ENCODE assay signal across 16 mouse cellular contexts in the genomic region with DNA sequence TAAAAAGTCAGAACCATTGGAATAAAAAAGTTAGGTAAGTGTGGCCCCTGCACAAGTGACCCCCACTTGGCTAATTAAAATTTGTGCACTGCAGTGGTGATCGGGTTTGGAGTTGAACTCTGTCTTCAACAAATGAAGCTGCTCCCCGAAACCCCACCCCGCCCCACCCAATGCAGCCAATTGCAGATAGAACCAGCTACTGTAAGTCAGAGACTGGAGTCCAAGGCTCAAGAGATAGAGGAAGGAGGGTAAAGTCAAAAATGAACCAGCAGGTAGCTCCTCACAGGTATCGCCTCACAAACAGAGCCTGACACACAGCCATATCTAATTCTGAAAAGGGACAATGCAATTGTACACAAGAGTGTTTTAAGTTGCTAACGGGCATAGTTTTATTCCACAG.
"Had no signal": no experiment of that assay in that cellular context is flagged by ENCODE, and none has a peak within 500 bp of the region (broad histone marks: within the 10 kb centered on the region; RNA-seq: fewer than 3 reads in every experiment).

No protein-coding gene starts in this region.

- H3K9me3 ChIP-seq: midbrain, embryonic 10.5 days; midbrain, embryonic 12.5 days; neural tube, embryonic 13.5 days; neural tube, embryonic 15.5 days had no signal

- H3K27me3 ChIP-seq: midbrain, embryonic 12.5 days; neural tube, embryonic 13.5 days; neural tube, embryonic 15.5 days had no signal

- H3K9ac ChIP-seq: liver, embryonic 14.5 days; lung, embryonic 14.5 days; midbrain, embryonic 12.5 days; neural tube, embryonic 13.5 days; neural tube, embryonic 15.5 days had no signal

- H3K4me3 ChIP-seq: midbrain, embryonic 10.5 days; midbrain, embryonic 12.5 days; myocyte; neural tube, embryonic 13.5 days; neural tube, embryonic 15.5 days had no signal

- ATAC-seq: midbrain, embryonic 16.5 days had no signal

- DNase-seq: lung, embryonic 14.5 days; lung, postnatal 10 days; lung, postnatal 4 days; midbrain, embryonic 14.5 days; right cerebral cortex, postnatal 14 days; spleen, adult 18-20 months; thymus, adult 18-20 months; thymus, postnatal 14 days; thymus, postnatal 36 days had no signal

- H3K27ac ChIP-seq: liver, embryonic 14.5 days; midbrain, embryonic 10.5 days; midbrain, embryonic 12.5 days; neural tube, embryonic 13.5 days; neural tube, embryonic 15.5 days had no signal

- H3K4me1 ChIP-seq: midbrain, embryonic 10.5 days; midbrain, embryonic 12.5 days; neural tube, embryonic 13.5 days; neural tube, embryonic 15.5 days had no signal

- H3K4me2 ChIP-seq: lung, embryonic 14.5 days; midbrain, embryonic 12.5 days; neural tube, embryonic 13.5 days; neural tube, embryonic 15.5 days had no signal

- H3K36me3 ChIP-seq: midbrain, embryonic 10.5 days; midbrain, embryonic 12.5 days; neural tube, embryonic 13.5 days; neural tube, embryonic 15.5 days had no signal
